Mouse (Mus musculus): ENCODE measurements at regions not wholly inside any gene's neighbourhood (a gene's known extent, or its start where the extent isn't known, plus 50 kb on each side); places are given as distances from the start of the nearest gene placed in this dataset.

DNA sequence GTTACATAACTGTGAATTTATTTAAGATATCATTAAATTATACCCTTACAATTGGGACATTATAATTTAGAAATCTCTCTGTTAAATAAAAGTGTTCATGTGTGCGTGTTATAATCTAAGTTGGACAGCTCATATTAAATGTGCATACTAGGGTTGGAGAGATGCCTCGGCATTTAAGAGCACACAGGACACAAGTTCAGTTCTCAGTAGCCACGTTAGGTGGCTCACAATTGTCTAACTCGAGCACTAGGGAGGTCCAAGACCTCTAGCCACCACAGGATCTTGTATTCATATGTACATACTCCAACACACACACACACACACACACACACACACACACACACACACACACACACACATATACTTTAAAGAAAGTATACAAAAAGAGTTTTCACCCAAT, 56.0 kb downstream of the Foxf2 start:
- no peak for DNase-seq

DNA sequence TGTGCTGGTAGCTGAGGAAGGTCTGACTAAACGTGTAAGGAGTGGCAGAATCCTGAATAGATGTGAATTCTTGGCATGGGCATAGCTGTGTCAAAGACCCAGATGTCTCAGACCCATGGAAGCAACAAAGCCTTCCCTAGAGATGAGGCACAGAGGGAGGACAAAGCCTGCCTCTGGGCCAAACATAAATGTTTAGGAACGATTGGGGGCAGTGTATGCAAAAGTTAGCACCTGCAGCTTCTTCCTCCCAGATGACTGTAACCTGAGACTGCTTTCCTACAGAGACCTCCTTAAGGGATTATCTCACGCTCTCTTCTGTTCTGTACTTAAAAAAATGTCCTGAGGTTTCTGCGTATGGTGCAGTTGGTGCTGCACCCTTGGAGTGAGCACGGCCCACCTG, 57.7 kb downstream of the Foxf2 start:
- no peak for DNase-seq

DNA sequence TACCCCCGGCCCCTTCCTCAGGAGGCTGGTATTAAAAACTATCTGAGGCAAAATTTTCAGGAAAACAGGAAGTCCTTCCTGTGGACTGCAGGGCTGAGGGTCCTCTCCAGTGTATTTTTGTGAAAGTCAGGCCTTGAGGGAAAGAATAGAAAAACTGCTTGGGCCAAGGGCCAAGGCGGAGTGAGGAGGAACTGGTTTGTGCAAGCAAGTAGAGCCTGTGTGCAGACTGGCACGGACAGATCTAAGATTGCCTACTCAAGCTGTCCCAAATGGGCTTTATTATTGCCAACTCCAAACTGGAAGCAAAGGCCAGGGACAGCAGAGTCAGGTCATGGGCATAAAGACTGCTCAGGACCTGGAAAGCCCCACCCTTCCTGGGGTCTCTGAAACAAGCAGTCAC, 62.9 kb downstream of the Foxf2 start:
- peak; percentile 55 for DNase-seq

DNA sequence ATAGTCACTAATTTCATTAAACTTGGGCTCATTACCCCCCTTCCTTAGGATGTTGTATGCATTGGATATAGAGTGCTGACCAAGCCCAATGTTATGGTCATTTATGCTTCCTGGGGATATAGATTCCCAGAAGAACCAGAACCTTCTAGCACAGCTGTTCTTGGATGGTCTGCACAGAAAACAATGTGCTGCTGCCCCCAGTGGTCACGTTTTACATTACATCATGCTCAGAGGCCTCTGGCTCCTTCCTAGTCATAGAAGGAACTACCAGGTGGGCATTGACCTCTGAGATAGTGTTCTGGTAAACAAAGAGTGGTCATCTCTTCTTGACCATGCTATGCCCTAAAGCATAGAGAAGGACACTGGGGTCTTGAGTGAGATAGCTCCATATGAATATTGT, 63.7 kb downstream of the Foxf2 start:
- DNase-seq, result peak; percentile 12

DNA sequence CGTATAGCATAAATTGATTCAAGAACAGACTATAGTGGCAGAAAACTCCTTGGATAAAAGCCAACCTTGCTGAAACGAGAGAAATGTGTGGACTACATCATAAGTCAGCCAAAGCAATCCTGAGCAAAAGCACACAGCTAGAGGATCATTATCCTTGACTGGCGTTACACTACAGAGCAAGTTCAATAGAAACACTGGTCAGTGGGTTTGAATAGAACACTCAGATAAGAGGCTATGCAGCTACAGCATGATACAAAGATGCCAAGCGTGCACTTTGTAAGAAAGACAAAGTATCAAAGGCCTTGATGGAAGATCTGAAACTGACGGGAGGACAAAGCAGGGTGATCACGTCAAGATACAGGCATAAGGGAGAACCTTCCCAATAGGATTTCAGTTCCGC, 70.1 kb downstream of the Foxf2 start:
- DNase-seq, result no peak

DNA sequence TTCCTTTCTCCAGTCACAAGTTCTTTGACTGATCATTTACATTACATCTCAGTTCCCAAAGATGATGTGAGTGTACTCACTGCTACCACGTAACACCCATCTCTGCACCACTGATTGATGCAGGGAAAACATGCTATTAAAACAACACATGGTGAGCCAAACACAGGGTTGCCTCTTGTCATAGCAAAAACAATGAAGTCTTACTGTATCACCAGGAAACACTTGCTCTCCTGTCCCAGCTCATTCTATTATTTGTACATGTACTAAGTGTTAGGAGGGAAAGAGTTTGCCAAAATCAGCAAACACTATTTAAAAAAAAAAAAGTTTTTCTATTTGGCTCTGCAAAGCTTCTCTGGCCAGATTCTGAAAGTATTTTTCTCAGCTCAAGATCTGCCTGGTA, 78.6 kb downstream of the Foxf2 start:
- no peak for DNase-seq

DNA sequence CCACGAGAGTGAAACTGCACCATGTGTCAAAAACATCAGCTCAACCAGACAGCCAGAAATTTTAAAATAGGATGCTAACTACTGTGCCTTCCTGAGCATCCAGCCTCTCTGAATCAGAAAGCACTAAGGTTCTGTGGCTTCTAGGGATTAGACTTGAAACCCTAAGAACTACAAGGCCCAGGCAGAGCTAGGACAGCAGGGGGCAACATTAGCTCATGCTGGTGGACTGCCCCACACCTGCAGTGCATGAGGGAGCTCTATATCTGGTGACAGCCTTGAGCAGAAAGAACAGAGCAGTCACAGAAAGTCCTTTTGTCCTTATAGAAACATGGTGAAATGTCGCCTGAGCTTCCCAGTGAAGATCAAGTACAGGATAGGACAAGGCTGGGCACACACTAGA, 79.8 kb downstream of the Foxf2 start:
- DNase-seq, result no peak

DNA sequence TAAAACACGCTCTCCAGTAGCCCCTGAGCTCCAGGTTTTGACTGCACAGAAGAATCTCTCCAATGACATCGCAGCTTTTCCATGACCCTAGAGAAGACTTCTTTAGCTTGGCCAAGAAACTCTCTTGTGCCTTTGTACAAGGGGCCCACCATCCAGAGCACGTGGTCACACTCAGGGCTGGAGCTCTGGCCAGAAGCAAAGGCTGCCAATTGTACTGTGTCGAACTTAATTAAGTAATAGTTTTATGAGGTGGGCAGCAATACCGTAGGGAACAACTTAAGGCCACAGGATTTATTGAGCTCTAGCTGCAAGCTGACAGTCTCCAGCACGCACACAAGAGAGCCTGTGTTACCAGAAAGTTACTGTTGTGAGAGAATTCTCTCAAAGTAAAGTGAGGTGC, 85.1 kb downstream of the Foxf2 start:
- DNase-seq, result no peak

DNA sequence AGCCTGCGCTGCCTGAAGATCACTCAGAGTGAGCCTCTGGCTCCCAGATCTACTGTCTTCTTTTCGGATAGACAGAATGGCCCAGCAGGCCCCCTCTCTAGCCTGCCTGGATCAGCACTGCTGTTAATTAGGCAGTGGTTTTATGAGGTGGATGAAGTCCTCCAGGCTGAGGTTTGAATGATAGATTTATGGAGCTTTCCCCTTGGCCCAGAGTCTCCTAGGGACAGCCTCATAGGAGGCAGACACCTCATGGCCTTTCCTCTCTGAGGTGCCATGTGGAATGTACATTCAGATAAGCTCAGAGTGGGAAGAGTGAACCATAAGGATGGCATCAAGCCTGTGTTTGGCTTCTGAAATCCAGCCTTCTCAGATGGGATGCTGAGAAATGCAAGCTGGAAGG, 90.1 kb downstream of the Foxf2 start:
- no peak for DNase-seq

DNA sequence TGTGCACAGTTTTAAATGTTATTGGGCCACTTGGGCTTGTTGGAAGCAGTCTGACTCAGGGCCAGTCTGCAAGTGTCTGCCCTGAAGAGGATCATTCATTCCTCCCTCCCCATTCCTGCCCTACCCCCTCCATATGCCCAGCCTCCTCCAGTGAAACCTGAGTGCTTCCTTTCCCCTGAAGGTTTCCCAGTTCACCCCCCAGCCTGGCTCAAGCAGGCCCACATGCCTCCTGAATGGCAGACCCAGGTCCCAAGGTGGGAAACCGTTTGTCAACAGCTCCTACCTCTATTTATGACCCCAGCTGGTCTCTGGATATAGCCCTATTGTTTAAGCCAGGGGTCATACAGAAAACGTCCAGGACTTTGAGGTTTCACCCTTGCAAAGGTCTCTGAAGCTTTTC, 89.7 kb upstream of the Foxc1 start:
- DNase-seq, result no peak

DNA sequence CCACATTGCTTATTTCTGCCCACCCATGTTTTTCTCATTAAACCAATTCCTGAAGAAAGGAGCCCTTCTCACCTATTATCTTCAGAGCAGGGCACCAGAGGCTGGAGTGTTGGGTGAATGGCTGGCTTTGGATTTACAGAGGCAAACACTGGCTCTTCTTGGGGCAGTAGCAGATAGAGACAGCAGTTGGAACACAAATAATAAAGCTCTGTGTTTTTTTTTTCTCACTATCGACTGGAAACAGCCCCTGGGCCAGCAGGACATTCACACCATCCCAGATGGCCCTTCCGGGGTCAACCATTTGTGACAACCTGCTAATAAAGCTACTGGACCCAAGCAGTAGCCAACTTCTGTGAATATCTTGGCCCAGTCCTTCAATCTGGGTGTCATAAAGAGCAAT, 85.7 kb upstream of the Foxc1 start:
- no peak for DNase-seq

DNA sequence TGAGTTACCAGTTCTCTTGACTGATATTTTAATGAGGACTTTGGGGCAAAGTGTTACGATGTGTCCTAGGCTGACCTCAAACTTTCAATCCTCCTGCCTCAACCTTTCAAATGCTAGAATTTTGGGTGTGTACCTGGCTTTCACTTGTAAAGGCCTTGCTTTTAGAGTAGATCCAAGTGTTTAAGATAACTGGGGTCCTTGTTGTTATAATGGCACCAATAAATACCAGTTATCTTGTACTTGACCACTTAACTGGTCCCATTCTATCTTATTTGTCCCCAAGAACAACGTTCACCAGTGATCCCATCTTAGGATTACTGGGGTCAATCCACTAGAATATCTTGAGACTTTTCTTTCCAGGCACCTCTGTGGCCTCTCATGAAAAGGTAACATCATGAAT, 77.6 kb upstream of the Foxc1 start:
- no peak for DNase-seq

DNA sequence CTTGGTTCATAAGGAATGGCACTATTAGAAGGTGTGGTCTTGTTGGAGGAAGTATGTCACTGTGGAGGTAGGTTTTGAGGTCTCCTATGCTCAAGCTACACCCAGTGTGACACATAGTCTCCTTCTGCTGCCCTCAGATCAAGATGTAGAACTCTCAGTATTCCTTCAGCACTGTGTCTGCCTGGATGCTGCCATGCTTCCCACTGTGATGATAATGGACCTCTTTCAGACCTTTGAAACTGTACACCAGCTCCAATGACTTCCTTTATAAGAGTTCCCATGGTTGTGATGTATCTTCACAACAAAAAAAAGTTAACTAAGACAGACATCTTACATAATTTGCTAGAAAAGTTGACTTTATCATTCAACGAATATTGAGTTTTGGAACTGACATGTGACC, 60.2 kb upstream of the Foxc1 start:
- DNase-seq, result no peak

Data from adrenal gland, postnatal 14 days (tissue).